Mouse (Mus musculus) heart, postnatal 4 days (tissue): ENCODE results near the gene Golga7b. TPM values are rescaled to one million over a fixed set of nuclear protein-coding genes. Genes with fewer than 3 reads are reported as not detected.

Experiments used
- DNase-seq: peaks from one replicate; pipeline ENCODE4 v3.0.0; 2021
- total RNA-seq, 2 experiments: library from RNA; stranded (reverse); gene quantifications; 2 replicates each; pipeline ENCODE4 v1.2.3; 2021

The Golga7b gene
- total RNA-seq: under 1 TPM; 0.45 to 0.54 TPM

DNA sequence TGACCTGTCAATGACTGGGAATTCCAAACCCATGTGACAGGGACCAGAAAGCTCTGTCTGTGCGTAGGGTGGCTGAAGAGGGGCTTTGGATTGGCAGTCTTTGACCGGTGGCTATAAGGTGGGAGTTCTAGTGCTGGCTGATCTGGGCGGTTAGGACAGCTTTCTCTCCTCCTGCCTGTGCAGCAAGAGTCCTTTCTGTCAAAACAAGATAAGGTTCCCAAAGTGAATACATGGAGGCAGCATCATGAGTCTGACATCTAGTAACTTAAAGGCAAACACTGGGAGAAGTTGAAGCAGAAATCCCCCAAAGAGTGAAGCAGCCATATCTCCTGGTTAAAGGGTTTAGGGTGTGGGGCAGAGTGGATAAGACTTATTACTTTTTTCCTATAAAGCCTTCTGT lies at the start of gene Golga7b:
Gene Golga7b, plus strand, starts transcription at position 56 of the 400 bp plus-strand sequence.
- DNase-seq: no peak

DNA sequence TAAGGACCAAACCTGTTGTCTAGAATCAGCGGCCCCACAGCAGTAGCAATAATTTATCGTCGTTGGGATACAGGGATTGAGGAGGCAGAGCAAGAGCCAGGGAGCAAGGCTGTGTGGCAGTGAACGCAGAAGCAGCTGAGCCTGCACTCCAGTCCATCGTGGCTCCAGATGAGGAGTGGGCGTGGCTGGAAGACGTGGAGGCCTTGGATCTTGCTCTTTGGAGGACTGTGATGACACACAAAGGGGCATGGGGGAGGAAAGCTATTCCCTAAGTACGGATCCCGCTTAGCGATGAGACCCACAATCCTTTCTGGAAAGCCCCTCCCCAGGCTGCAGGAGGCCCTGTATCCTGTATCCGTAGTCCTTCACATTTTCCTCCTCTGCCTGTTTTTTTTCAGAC lies 49.3 kb upstream of the Golga7b start:
- DNase-seq: no peak

DNA sequence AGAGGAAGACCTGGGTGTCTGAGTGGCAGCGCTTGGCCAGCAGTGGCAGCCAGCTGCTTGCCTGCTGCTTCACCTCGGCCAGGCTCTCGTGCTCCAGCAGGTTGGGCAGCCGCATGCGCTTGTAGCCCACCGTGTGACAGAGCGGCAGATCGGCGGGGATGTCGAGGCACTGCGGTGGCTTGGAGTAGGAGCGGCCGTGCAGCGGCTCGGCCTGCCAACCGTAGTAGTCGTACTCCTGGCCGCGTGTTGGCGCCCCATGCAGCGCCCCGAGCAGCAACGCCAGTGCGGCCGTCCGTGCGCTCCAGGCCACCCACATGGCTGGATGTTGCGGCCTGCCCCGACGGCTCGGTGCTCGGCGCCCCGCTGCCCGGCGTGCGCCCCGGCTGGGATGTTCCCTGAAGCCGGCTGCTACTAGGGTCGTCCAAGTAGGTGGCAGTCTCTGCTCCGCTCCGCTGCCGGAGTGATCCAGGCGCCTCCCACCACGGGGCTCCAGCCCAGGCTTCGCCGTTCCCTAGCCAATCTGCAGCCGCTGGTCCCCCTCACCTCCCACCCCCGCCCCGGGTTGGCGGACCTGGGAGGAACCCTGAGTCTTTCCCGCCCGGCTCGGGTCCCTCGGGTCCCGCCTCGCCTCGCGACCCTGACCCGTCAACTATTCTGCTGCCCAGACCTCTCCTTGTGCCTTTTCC lies 45.5 kb upstream of the Golga7b start, which contains the start of gene Sfrp5:
Gene Sfrp5, minus strand, starts transcription at position 557 of the 686 bp plus-strand sequence.
- DNase-seq: peak; percentile 17

DNA sequence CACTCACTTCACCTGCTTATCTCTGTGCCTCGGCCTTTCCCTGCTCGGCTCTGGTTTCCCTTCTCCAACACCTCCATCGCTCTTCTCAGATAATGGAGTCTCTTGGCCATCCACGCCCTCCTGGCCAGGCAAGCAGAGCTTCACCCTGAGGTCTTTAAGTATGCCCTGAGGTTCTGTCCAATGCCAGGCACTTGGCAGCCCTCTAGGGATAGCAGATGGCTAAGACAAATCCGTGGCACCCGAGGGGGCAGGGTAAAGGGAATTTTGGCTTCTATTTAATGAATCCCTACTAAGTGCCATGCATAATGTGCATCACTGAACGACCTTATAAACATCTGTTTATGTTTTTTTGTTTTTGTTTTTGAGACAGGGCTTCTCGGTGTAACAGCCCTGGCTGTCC lies 44.9 kb upstream of the Golga7b start:
- DNase-seq: no peak

DNA sequence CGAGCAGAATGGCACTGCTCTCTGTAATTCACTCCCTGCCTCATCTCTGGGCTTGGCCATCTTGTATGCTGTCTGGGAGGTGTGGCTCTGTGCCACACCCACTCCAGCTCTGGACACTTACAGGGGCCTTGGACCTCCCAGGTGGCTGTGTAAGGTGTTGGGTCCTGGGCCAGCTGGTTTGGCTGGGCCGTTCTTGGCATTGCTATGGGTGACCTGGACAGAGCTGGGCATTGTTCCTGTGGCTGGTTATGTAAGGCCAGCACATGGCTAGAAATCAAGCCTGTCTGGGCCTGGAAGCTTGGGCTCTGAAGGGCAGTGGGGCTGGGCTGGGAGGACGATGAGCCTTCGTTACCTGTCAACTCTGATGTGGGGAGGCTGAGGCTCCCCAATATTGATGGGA lies 43.1 kb upstream of the Golga7b start:
- no peak for DNase-seq

DNA sequence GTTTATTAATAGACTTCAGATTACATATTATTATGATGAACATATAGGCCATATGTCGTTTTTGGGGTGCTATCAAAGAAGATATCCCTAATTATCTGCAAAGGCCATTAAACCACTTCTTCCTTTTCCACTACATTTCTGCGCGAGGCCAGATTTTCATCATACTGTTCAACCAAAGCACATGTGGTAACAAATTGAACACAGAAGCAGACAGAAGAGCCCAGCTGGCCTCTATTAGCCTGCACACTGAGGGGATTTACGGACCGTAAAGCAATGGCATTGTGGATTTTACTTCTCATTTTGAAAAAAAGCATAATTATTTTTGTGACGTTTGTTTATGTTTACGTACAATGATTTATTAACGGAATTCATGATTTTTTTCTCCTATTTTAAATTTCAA lies 42.2 kb upstream of the Golga7b start:
- no peak for DNase-seq

DNA sequence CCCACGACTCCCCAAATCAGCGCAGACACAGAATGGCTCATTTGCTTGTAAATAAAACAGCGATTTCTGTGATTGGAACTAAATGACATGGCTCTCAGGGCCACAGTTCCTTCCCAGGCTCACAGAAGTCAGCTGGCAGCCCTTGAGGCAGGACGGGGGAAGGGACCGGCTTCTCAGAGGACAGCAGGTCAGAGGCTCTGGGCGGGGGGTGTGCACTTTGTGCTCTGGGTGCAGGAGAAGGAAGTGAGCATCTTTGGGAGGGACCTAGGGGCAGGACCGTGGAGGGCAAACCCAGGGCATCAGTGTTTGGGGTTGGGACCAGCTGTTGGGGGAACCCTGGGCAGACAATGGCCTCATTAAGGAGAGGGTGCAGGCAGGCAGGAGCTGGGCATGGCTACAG lies 37.9 kb upstream of the Golga7b start:
- DNase-seq: no peak

DNA sequence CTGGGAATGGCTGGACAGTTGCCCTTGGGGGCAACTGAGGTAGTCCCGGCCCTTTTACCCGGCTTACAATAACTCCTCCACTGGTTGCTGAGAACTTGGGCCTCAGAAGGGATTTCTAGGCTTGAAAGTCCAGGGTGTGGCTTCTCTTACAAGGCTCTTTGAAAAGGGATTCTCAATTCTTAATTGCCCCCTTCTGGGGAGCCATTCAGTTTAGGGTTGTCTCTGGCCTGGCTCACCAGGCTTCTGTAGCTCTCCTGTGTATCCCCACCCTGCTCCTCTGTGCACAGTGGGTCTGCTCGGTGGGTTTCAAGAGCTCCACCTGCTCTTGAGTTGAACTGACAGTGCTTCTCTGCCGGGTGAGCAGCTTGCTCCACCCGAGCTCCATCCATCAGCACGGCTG lies 37.4 kb upstream of the Golga7b start:
- DNase-seq: no peak

DNA sequence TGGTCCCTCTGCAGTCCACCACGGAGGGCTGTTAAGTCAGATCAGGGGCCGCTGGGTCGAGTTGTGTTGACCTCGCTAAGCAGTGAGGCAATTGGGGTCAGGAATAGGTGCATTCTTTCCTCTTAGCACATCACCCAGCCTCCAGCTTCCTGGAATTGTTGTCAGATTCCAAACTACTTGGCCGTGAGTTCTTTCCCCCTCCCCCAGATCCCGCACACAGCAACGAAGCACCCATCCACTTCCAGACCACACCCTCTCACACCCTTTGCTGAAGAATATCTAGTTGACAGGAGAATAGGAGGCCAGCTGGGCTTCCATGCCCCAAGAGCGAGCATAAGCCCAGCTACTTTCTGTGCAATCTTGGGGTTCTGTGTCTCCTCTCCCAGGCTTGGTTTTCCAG lies 35.4 kb upstream of the Golga7b start:
- DNase-seq: no peak

DNA sequence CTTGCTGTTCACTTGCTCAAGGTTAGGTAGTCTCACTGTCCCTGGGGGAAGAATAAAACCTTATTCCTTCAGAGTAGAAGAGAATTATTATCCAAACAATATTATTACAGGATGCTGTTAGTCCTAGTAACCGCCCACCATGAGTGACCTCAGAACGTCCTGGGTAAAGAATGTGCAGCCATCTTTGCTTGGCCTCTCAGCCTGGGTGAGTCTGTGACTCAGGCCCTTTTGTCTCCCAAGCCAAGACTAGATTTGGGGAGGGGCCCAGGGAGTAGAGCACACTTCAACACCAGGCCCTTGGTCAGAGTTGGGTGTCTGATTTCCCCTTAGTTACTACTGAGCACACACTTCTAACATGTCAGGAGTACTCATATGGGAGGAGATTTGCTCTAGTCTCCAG lies 32.8 kb upstream of the Golga7b start:
- DNase-seq: no peak

DNA sequence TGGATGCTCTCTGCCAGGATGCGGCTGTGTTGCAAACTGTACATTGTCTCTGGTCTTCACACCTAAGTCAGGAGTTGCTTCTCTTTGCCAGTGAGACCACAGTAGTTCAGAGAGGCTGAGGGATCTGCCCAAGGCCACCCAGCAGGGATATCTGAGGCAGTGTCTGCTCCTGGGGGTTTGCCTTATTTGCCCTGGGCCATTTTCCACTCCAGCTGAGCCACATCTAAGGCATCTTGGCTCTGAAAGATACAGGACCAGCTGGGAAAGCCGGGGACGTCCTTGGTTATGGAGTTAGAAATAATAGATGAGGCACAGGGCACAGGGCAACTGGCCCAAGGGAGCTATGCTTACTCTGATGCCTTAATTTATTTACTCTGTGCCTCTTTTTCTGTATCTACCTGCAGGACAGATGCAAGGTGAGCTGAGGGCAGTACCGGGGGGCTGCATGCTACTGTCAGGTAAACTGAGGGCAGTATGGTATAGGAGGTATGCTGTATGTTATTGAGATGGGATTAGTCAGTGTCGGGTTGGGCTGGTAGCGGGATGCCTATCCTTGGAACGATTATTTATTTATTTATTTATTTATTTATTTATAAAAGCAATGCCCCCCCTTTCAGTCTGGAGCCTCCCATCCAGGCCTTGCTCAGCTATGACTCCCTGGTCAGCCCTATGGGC lies 30.5 kb upstream of the Golga7b start:
- no peak for DNase-seq

DNA sequence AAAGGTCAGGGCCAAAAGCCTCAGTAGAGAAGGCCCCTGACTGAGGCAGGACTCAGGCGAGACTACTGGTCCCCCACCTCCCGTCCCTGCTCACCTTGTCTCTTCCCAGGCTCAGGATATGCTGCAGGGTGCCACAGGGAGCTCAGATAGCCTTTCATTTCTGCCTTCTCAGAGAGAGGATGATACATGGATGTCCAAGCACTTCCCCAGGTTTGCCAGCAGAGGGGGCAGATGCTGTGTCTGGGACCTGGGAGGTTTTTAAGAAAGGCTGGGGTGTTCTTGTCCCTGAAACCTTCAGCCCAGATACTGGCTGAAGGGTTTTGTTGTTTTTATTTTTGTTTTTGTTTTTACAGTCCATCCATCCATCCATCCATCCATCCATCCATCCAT lies 30.0 kb upstream of the Golga7b start:
- DNase-seq: peak; percentile 60

DNA sequence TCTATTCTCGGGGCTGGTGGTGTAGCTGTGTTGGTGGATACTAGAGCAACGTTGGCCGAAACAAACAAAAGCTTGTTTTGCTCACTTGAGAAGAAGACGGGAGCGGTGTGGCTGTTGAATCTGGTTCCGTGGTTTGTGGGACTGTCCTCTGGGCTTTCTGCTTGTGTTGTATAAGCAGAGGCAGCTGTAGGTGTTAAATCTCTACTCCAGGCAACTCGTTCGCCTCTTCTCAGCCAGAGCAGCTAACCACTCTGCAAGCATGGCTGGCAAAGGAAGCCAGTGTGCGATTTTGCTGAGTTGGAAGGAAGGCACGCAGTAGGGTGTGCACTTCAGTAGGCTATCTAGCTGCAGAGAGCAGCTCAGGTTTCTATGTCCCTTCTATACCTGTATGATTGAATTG lies 20.9 kb upstream of the Golga7b start:
- no peak for DNase-seq

DNA sequence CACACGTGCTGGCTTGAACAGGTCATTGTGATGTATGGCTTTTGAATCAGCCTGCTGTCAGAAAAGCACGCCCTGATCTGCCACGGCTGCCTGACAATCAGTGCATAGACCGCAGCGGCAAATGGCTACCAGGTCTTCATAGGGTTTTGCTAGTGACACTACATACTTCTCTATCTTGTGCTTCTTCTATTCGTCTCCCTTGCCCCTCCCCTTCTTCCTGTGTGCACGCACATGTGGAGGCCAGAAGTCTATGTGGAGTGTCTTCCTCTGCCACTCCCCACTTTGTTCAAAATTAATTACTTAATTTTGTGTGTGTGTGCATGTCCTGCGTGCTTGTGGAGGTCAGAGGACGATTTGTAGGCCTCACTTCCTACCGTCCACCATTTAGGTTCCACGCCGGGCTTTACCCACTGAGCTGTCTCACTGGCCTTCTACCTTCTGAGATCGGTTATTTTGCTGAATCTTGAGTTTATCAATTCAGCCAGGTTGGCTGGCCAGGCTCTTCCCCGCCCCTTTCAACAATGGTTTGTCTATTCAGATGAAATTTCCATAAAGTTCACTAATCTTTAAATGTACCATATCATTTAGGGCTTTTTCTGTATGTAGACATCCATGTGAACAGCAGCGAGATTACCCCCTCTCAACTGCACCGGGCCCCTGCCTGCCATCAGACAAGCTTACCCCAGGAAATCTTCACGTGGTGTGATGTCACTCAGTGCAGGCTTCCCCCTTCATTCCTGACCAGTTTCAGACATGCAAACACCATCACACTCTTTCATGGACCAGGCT lies 17.7 kb upstream of the Golga7b start:
- no peak for DNase-seq

DNA sequence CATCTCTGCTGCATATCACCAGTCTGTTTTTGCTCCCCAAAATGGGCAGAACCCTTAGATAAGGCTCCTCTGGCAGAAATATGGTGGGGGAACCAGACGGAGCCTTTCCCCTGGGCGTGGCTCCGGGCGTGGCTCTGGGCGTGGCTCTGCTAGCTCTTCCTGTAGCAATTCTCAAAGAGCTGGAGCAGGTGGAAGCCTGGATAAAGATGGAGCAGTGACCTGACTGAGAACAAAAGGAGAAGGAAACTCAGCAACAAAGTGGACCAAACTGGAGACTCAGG lies 17.1 kb upstream of the Golga7b start:
- no peak for DNase-seq

DNA sequence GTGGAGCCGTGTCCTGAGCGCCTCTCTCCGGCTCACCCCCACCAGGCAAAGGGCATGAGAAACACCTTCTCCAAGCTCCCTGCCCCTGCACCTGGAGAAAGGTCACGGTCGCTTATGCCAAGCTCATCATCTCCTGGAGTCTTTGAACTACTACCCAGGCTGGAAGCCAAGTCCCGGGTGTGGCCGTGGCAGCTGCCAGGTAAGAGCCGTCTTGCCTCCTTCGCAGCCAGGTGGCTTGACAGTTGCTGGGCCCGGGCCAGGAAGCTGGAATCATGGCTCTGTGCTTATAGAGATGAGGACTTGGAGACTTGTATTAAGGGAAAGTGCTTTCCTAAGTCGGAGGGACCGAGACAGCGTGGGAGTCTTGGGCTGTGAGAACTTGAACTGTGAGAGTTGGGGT lies 16.4 kb upstream of the Golga7b start:
- DNase-seq: no peak

DNA sequence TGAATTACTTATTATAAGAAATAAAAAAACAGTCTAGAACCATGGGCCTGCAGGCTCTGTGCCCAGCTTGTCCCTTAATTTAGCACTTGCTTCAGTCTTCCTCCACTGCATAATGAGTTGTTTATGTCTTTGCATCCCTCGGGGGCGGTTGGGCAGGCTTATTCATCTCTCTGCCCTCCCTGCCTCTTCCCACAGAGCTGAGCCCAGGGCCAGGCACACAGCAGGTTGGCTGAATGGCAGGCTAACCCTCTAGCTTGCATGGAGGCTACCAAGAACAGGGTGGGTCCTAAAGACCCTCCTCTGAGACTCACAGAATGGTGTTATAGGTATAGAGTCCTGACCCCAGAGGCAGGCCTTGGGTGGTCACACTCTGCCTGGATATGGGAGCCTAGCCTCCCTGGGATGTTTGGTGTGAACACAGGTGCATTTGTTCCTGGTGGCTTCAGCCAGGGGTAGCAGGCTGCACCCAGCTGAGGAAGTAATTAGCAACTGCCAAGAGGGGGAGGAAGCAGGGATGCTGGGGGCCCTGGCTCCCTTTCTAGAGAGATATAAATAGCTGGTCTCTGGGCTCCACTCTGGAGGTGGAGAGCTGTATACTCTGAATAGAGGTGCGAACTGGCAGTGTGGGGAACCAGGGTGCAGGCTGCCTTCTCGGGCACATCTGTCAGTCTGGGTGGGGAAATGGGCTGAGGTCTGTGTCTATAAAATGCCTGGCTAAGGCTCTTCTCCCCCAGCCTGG lies 9.6 kb upstream of the Golga7b start:
- DNase-seq: peak; percentile 53

DNA sequence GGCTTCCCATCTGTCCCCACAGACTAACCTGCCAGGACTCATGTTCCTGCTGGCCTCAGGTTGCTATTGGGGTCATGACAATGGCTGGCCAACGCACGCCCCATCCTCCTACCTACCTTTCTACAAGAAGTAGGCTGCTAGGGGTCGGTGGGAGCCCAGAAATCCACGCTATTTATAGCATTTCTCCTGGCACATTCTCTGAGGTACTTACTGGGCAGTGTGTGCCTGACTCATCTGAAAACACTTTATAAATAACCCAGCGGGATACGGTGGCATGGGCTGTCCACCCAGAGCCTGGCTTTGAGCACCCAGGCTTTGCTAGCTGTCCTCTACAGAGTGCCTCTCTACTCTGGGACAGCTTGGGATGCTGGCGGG lies 9.0 kb upstream of the Golga7b start:
- DNase-seq: peak; percentile 60

DNA sequence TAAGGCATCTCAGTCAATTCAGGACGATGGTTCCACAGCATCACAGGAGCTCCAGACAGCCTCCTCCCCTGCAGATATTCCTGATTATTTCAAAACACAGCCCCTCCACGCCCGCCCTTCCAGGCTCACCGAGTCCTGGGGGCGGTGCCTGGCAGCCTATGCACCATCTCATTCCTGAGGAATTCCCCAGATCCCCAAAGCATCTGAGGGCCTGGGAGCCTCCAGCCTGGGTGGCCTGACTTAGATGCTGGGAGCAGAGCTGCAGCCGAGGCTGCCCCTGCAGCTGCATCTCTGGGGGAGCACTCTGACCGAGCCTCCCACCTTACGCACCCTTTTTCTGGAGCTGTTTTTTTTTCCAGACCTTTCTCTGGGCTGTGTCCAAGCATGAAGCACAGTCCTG lies 6.5 kb upstream of the Golga7b start:
- no peak for DNase-seq

DNA sequence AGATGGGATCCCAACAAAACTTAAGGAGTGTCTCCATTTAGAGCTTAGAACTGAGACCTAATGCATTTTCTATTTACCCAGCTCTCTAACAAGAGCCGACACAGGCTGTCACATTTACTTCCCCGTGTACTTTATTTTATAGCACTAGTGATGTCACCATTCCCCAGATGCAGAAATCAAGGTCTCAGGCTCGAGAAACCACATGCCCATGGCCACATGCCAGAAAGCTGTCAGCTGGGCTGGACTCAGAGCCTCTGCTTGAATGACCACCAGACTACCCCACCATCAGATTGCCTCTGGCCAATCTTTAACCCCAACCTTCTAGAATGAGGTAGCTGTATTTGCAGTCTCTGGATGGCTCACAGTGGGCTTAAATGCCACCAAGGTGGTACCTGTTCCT lies 4.0 kb upstream of the Golga7b start:
- DNase-seq: no peak

DNA sequence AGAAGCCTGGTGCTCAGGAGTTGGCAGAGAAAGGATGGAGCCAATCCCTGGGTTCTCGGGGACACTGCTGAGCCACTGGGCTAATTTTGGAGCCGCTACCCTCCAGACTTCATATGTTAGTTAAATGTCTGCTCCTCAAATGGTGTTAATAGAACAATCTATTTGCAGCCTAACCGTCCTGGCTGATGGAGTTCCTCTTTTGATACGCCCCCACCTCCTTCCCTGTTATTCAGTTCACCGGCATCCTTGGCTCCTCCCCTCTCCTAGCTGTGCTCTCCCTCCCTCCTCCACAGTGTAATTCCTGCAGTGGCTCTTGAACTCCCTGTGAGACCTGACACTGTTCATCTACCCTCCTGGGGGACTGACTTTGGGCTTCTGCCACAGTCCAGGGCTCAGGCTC lies 748 bp upstream of the Golga7b start:
- DNase-seq: no peak

DNA sequence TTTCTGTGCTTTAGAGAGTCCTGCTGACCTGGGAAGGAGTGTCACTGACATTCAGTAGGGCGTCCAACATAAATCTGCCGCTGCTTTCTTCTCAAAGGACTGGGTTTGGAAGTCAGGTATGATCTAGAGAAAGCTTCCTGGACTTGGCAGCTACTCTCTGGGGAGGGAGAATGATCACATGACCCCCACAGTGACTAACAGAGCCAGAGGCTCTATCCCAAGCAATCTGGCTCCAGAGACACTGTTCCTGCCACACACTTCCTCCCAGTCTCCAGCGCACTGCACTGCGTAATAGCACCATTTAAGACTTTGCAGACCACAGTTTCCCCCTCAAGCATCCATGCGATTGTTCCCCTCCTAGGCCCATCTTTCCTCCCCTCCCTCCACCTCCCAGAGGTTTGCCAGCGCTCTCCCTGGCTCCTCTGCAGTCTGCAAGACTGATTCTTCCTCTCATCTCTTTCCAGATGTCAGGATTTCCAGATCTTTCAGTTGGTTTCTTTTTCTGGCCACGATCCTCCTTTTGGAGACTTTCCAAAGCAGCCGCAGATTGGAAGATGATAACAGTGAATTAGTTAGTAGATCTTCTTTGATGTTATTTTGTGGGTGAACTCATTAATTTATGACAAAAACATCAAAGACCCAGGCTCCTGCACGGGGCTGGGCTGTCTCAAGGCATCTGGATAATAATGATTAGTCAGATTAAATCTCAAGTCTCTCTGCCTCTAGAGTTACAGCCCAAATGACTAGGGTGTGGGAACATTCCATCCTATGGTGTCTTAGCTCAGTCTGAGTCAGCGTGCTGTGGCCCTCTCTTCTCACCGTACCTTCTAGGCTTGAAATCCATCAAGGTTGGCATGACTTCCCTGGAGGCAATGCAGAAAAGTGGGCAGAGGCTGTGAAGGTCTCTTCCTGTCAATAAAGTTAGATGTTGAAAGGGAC lies 2.9 kb downstream of the Golga7b start:
- DNase-seq: no peak
